Mouse (Mus musculus) CD8-positive naive resting alpha-beta T cell, adult 57 days (primary cell): Measurements from ENCODE around the gene Cldn3. TPM values are rescaled to one million over a fixed set of nuclear protein-coding genes. Genes with fewer than 3 reads are reported as not detected.

Experiments
- total RNA-seq: library from RNA; stranded (reverse); gene quantifications from one replicate; pipeline ENCODE4 v1.2.4, GENCODE M21; 2023

The Cldn3 gene
- not detected for total RNA-seq

GRCm38 (mm10) chr5:134985633-134986297, at the start of gene Cldn3:
Gene Cldn3 (plus strand): TSS chr5:134986214.

DNA sequence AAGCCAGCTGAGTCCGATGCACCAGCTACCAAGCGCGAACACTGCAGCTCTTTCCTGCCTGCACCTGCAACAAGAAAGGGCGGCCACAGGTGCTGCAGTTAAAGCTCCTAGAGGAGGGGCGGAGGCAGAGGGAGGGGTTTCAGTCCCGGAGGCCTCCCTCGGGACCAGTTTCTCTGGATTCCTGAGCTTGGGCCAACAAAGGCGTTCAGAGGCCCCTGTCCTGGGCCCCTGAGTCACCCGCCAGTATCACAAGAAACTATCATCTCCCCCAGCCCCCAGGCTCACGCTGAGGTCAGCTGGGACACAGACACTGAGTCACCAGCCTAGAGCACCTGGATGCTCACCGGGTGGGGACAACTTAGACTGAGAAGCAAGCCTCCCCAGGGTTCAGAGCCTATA, 39.2 kb upstream of the Cldn3 start, which contains the start of gene Cldn4:
TSS of gene Cldn4 (minus strand) at position 78 of the 399 bp plus-strand sequence.

GRCm38 (mm10) chr5:135008671-135009589, 22.9 kb downstream of the Cldn3 start, which contains the start of gene Abhd11:
Gene Abhd11 (plus strand): TSS chr5:135009152.

DNA sequence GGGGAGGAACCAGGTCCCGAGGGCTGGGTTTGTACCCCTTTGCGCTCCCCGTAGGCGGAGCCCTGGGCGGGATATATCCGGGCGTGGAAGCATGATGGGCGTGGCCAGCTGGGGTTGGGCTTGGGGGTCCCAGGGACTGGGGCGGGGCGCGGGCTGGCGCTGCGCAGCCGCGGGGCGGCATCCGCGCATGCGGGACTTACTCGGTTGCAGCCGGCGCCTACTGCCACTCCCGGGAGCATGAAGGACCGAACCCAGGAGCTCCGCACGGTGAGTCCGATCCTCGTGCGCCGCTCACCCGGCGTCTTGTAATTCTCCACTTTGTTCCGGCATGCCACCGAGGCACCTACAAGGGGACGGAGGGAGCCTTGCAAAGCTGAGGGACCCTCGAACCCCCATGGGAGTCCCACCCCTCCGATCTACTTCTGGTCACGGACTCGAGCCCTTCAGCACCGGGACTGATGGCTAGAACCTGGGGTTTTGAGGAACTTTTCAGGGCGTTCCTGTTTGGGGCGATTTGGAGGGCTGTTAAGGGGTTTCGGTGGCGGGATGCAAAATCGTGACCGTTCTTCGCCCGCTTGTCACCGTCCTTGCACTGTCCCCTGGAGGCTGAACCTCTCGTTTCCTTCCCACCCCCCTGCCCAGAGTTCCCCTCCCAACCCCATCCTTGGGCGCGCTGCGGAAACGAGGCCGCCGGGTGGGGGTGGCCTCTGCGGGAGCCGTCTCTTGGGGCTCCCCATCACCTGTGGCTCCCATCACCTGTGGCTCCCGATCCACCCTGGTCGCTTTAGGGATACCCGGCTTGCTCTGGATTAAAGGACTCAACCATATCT, 37.5 kb downstream of the Cldn3 start, which contains the start of gene Stx1a:
TSS of gene Stx1a (plus strand) at position 139 of the 830 bp plus-strand sequence.

Other genes with a start within 250 kb of the Cldn3 start
- gene Eln, start 238.9 kb upstream of the Cldn3 start, total RNA-seq: not detected
- gene Tmem270, start 79.5 kb upstream of the Cldn3 start, total RNA-seq: not detected
- gene Cldn13, start 70.7 kb upstream of the Cldn3 start, total RNA-seq: not detected
- 15.5 TPM for gene Mettl27, start 53.8 kb upstream of the Cldn3 start, total RNA-seq
- gene Cldn4, start 39.3 kb upstream of the Cldn3 start, total RNA-seq: not detected
- gene Abhd11, start 22.9 kb downstream of the Cldn3 start, total RNA-seq: 47.0 TPM
- gene Stx1a, start 37.3 kb downstream of the Cldn3 start, total RNA-seq: 74.2 TPM
- 18.1 TPM for gene Dnajc30, start 78.0 kb downstream of the Cldn3 start, total RNA-seq
- gene Bud23, start 78.7 kb downstream of the Cldn3 start, total RNA-seq: 66.8 TPM
- gene Vps37d, start 92.1 kb downstream of the Cldn3 start, total RNA-seq: not detected
- gene Mlxipl, start 103.7 kb downstream of the Cldn3 start, total RNA-seq: not detected
- 14.1 TPM for gene Tbl2, start 163.4 kb downstream of the Cldn3 start, total RNA-seq
- gene Bcl7b, start 182.1 kb downstream of the Cldn3 start, total RNA-seq: 85.6 TPM
- gene Baz1b, start 201.1 kb downstream of the Cldn3 start, total RNA-seq: 101 TPM